Mouse (Mus musculus) neural tube, embryonic 14.5 days (tissue): ENCODE measurements around the gene Hnf4a. TPM values are rescaled to one million over a fixed set of nuclear protein-coding genes. Genes with fewer than 3 reads are reported as not detected.
"Not testable (repeated sequence)": the region's sequence is repeated elsewhere in the genome, so short reads cannot be mapped to it uniquely, and the experiment has no call there.

ENCODE experiments used
- ATAC-seq: fragments of 200-750 bp; cut with Nextera tagmentation; 2 replicates; pipeline ENCODE4 v1.8.0; 2017; ENCODE audit warnings: low read depth, mild to moderate bottlenecking, moderate TSS enrichment, moderate library complexity
- H3K27ac ChIP-seq: fragments of 300-500 bp; sonication (generic); 2 replicates; pipeline ENCODE4 v1.5.1; 2014; ENCODE audit warnings: low read depth, mild to moderate bottlenecking, control low read depth, low read length, moderate library complexity, mixed read lengths
- H3K27me3 ChIP-seq: fragments of 300-500 bp; sonication (generic); 2 replicates; pipeline ENCODE4 v1.6.1; 2014; ENCODE audit warnings: low read length; ENCODE audit not compliant: control insufficient read depth, insufficient read depth
- H3K36me3 ChIP-seq: fragments of 300-500 bp; sonication (generic); 2 replicates; pipeline ENCODE4 v1.6.1; 2014; ENCODE audit warnings: low read length, mixed read lengths; ENCODE audit not compliant: control insufficient read depth, insufficient read depth
- H3K4me1 ChIP-seq: fragments of 300-500 bp; sonication (generic); 2 replicates; pipeline ENCODE4 v1.6.1; 2014; ENCODE audit warnings: low read length; ENCODE audit not compliant: control insufficient read depth, insufficient read depth
- H3K4me2 ChIP-seq: fragments of 300-500 bp; sonication (generic); 2 replicates; pipeline ENCODE4 v1.6.1; 2014; ENCODE audit warnings: mild to moderate bottlenecking, low read depth, low read length, control low read depth
- H3K4me3 ChIP-seq: fragments of 300-500 bp; sonication (generic); 2 replicates; pipeline ENCODE4 v1.5.1; 2014; ENCODE audit warnings: low read depth, low read length, control low read depth, mixed read lengths
- H3K9ac ChIP-seq: fragments of 300-500 bp; sonication (generic); replicated peaks from 2 replicates; pipeline ENCODE4 v1.6.1; 2014; ENCODE audit warnings: low read depth, mild to moderate bottlenecking, control low read depth, low read length, mixed read lengths
- H3K9me3 ChIP-seq: fragments of 300-500 bp; sonication (generic); 2 replicates; pipeline ENCODE4 v1.6.1; 2016; ENCODE audit warnings: low read length; ENCODE audit not compliant: control insufficient read depth
- WGBS: fragments of 180-500 bp; shearing (Covaris S2); extraction: QIAGEN DNeasy Blood & Tissue Kit; methylation state at CpG from one replicate; pipeline ENCODE4 v1.1.7; 2014; 5-methylcytosine and 5-hydroxymethylcytosine counted together
- polyA plus RNA-seq: library from polyadenylated mRNA; unstranded; fragments of >200 nt; fragmentation: Nextera tagmentation; extraction: Ambion mirVana; gene quantifications from 2 replicates; pipeline ENCODE4 v1.2.1, GENCODE M21; 2014

The Hnf4a gene
- not detected in 2 replicates for polyA plus RNA-seq

- Histone ChIP-seq H3K9ac (no peak within 1 kb of the TSS), H3K36me3 (no peaks in the 10 kb centered on the region), H3K27ac (no peak within 1 kb of the TSS), H3K9me3 (no peaks in the 10 kb centered on the region), H3K27me3 (no peaks in the 10 kb centered on the region), H3K4me1 (no peaks in the 10 kb centered on the region), H3K4me2 (no peak within 1 kb of the TSS), H3K4me3 (no peak within 1 kb of the TSS)
- ATAC-seq: no peak
- 75% methylated on average over 10 of the region's 10 CpGs for WGBS
Measured at GRCm38 (mm10) chr2:163506300-163507004, at the start of gene Hnf4a. Gene Hnf4a, plus strand, starts transcription at chr2:163506808.

GRCm38 (mm10) chr2:163458539-163459265, 47.9 kb upstream of the Hnf4a start:
- H3K4me1 ChIP-seq: no peaks in the 10 kb centered on the region
- H3K27ac ChIP-seq: no peak overlapping the region; the same call in 1 of the 2 replicates
- H3K9ac ChIP-seq: peak overlapping the region; percentile 28; the same call in 1 of the 2 replicates
- no peaks in the 10 kb centered on the region for H3K27me3 ChIP-seq
- H3K4me2 ChIP-seq: peak overlapping the region; percentile 27; the same call in 1 of the 2 replicates
- H3K36me3 ChIP-seq: no peaks in the 10 kb centered on the region; the same call in 1 of the 2 replicates
- 55% methylated on average over 27 of the region's 27 CpGs for WGBS
- H3K4me3 ChIP-seq: no peak overlapping the region
- no peaks in the 10 kb centered on the region for H3K9me3 ChIP-seq
- peak; percentile 26; the same call in 1 of the 2 replicates for ATAC-seq

GRCm38 (mm10) chr2:163459380-163459779, 47.2 kb upstream of the Hnf4a start:
- peak overlapping the region; percentile 28; the same call in 1 of the 2 replicates for H3K9ac ChIP-seq

GRCm38 (mm10) chr2:163460622-163461021, 46.0 kb upstream of the Hnf4a start:
- Histone ChIP-seq H3K9me3 (no peaks in the 10 kb centered on the region), H3K4me1 (no peaks in the 10 kb centered on the region), H3K27ac (no peak overlapping the region), H3K9ac (no peak overlapping the region), H3K4me3 (no peak overlapping the region), H3K27me3 (no peaks in the 10 kb centered on the region), H3K4me2 (no peak overlapping the region), H3K36me3 (no peaks in the 10 kb centered on the region)
- WGBS: 91% methylated on average over 8 of the region's 8 CpGs
- ATAC-seq: no peak

More at GRCm38 (mm10) chr2:163459380-163459779, 47.2 kb upstream of the Hnf4a start:
- H3K27ac ChIP-seq: peak overlapping the region; percentile 28; the same call in 1 of the 2 replicates
- WGBS: 39% methylated on average over 10 of the region's 10 CpGs
- no peaks in the 10 kb centered on the region for H3K9me3 ChIP-seq
- H3K27me3 ChIP-seq: no peaks in the 10 kb centered on the region
- H3K36me3 ChIP-seq: no peaks in the 10 kb centered on the region; the same call in 1 of the 2 replicates
- H3K4me1 ChIP-seq: no peaks in the 10 kb centered on the region
- no peak overlapping the region for H3K4me3 ChIP-seq
- peak; percentile 47; the same call in 1 of the 2 replicates for ATAC-seq
- H3K4me2 ChIP-seq: peak overlapping the region; percentile 27; the same call in 1 of the 2 replicates

- not testable (repeated sequence) for H3K36me3 ChIP-seq, H3K9ac ChIP-seq, H3K4me2 ChIP-seq, H3K4me1 ChIP-seq, H3K27ac ChIP-seq, H3K4me3 ChIP-seq, ATAC-seq, H3K27me3 ChIP-seq, H3K9me3 ChIP-seq
- WGBS: 93% methylated on average over 8 of the region's 9 CpGs
Measured at GRCm38 (mm10) chr2:163461307-163461706, 45.3 kb upstream of the Hnf4a start.

GRCm38 (mm10) chr2:163462386-163462785, 44.2 kb upstream of the Hnf4a start:
- 85% methylated on average over 5 of the region's 5 CpGs for WGBS
- no peak overlapping the region for H3K9ac ChIP-seq

GRCm38 (mm10) chr2:163462801-163463200, 43.8 kb upstream of the Hnf4a start:
- Histone ChIP-seq H3K9ac (no peak overlapping the region), H3K4me1 (no peaks in the 10 kb centered on the region), H3K4me2 (no peak overlapping the region), H3K27me3 (no peaks in the 10 kb centered on the region), H3K9me3 (no peaks in the 10 kb centered on the region), H3K36me3 (peaks cover 8% of the 10 kb centered on the region), H3K27ac (no peak overlapping the region), H3K4me3 (no peak overlapping the region)
- no peak for ATAC-seq
- WGBS: 84% methylated on average over 11 of the region's 11 CpGs

More at GRCm38 (mm10) chr2:163462386-163462785, 44.2 kb upstream of the Hnf4a start:
- Histone ChIP-seq H3K4me3 (no peak overlapping the region), H3K9me3 (no peaks in the 10 kb centered on the region), H3K36me3 (peaks cover 8% of the 10 kb centered on the region), H3K4me2 (no peak overlapping the region), H3K27me3 (no peaks in the 10 kb centered on the region), H3K4me1 (no peaks in the 10 kb centered on the region), H3K27ac (no peak overlapping the region)
- ATAC-seq: no peak

- no peak overlapping the region for H3K9ac ChIP-seq
- ATAC-seq: no peak
- no peaks in the 10 kb centered on the region for H3K27me3 ChIP-seq
- 66% methylated on average over 10 of the region's 10 CpGs for WGBS
- H3K9me3 ChIP-seq: no peaks in the 10 kb centered on the region
- H3K4me2 ChIP-seq: no peak overlapping the region
- no peak overlapping the region for H3K4me3 ChIP-seq
- H3K27ac ChIP-seq: no peak overlapping the region
- H3K36me3 ChIP-seq: peaks cover 13% of the 10 kb centered on the region
- no peaks in the 10 kb centered on the region for H3K4me1 ChIP-seq
Measured at GRCm38 (mm10) chr2:163463251-163463769, 43.3 kb upstream of the Hnf4a start.
